Mouse (Mus musculus) liver, embryonic 14.5 days (tissue): ENCODE data around the gene Trp53rka.

Source experiments
- CTCF ChIP-seq: IDR thresholded peaks from 2 replicates; pipeline ENCODE4 v1.5.1; 2016; ENCODE audit warnings: antibody characterized with exemption, low read depth, control low read depth
- EP300 ChIP-seq: IDR thresholded peaks from 2 replicates; pipeline ENCODE4 v1.6.1; 2016; ENCODE audit warnings: antibody characterized with exemption, low read depth

- TF ChIP-seq EP300 (no peak), CTCF (no peak)
These were observed 47.9 kb upstream of the Trp53rka start for GRCm38 (mm10) chr2:165540975-165541374.
